Mouse (Mus musculus) left cerebral cortex, adult 9 months (tissue): Measurements from ENCODE around the gene Tbc1d9b.

Source experiments
- DNase-seq, 2 experiments: peaks; one replicate each; pipeline ENCODE4 v3.0.0; 2022; ENCODE audit warnings: low spot score in 2 of 2

Tbc1d9b gene

GRCm38 (mm10) chr11:50176351-50176750 is 45.2 kb downstream of the Tbc1d9b start:
- DNase-seq, result no peak

- peak in 1 of 2 experiments; percentile 61 for DNase-seq
Observed at GRCm38 (mm10) chr11:50177111-50177510, 45.9 kb downstream of the Tbc1d9b start.

GRCm38 (mm10) chr11:50178532-50179488 is 47.6 kb downstream of the Tbc1d9b start:
- no peak for DNase-seq

- DNase-seq, result no peak
Observed at GRCm38 (mm10) chr11:50180478-50181231, 49.5 kb downstream of the Tbc1d9b start.

- no peak for DNase-seq
Observed at GRCm38 (mm10) chr11:50182702-50183101, 51.5 kb downstream of the Tbc1d9b start.

- no peak for DNase-seq
Observed at GRCm38 (mm10) chr11:50184788-50185187, 53.6 kb downstream of the Tbc1d9b start.

- no peak for DNase-seq
Observed at GRCm38 (mm10) chr11:50188682-50189081, 57.5 kb downstream of the Tbc1d9b start.

GRCm38 (mm10) chr11:50190362-50190761 is 59.2 kb downstream of the Tbc1d9b start:
- DNase-seq, result no peak

- DNase-seq, result no peak
Observed at GRCm38 (mm10) chr11:50192278-50192677, 61.1 kb downstream of the Tbc1d9b start.

- no peak for DNase-seq
Observed at GRCm38 (mm10) chr11:50194070-50194469, 62.9 kb downstream of the Tbc1d9b start.

- DNase-seq, result no peak
Observed at GRCm38 (mm10) chr11:50194793-50195192, 63.6 kb downstream of the Tbc1d9b start.

- no peak for DNase-seq
Observed at GRCm38 (mm10) chr11:50197500-50197899, 66.3 kb downstream of the Tbc1d9b start.

GRCm38 (mm10) chr11:50198219-50198846 is 67.1 kb downstream of the Tbc1d9b start:
- no peak for DNase-seq

GRCm38 (mm10) chr11:50198916-50199315 is 67.7 kb downstream of the Tbc1d9b start:
- no peak for DNase-seq

GRCm38 (mm10) chr11:50200613-50201012 is 69.4 kb downstream of the Tbc1d9b start:
- DNase-seq, result no peak

GRCm38 (mm10) chr11:50201590-50201989 is 70.4 kb downstream of the Tbc1d9b start:
- no peak for DNase-seq

- no peak for DNase-seq
Observed at GRCm38 (mm10) chr11:50203302-50203827, 72.2 kb downstream of the Tbc1d9b start.

- no peak for DNase-seq
Observed at GRCm38 (mm10) chr11:50205434-50205833, 74.2 kb downstream of the Tbc1d9b start.

GRCm38 (mm10) chr11:50206037-50206436 is 74.8 kb downstream of the Tbc1d9b start:
- no peak for DNase-seq

- DNase-seq, result no peak
Observed at GRCm38 (mm10) chr11:50207344-50207743, 76.1 kb downstream of the Tbc1d9b start.

- no peak for DNase-seq
Observed at GRCm38 (mm10) chr11:50208039-50208438, 76.8 kb downstream of the Tbc1d9b start.

GRCm38 (mm10) chr11:50210101-50210504 is 78.9 kb downstream of the Tbc1d9b start:
- DNase-seq, result peak; percentile 76 to 88
